Mouse (Mus musculus) neural tube, embryonic 14.5 days (tissue): Measurements from ENCODE around the gene Akap13. TPM values are rescaled to one million over a fixed set of nuclear protein-coding genes. Genes with fewer than 3 reads are reported as not detected.
"Not testable (repeated sequence)": the region's sequence is repeated elsewhere in the genome, so short reads cannot be mapped to it uniquely, and the experiment has no call there.

Experiments
- ATAC-seq: fragments of 200-750 bp; cut with Nextera tagmentation; 2 replicates; pipeline ENCODE4 v1.8.0; 2017; ENCODE audit warnings: low read depth, mild to moderate bottlenecking, moderate TSS enrichment, moderate library complexity
- H3K27ac ChIP-seq: fragments of 300-500 bp; sonication (generic); 2 replicates; pipeline ENCODE4 v1.5.1; 2014; ENCODE audit warnings: low read depth, mild to moderate bottlenecking, control low read depth, low read length, moderate library complexity, mixed read lengths
- H3K27me3 ChIP-seq: fragments of 300-500 bp; sonication (generic); 2 replicates; pipeline ENCODE4 v1.6.1; 2014; ENCODE audit warnings: low read length; ENCODE audit not compliant: control insufficient read depth, insufficient read depth
- H3K36me3 ChIP-seq: fragments of 300-500 bp; sonication (generic); 2 replicates; pipeline ENCODE4 v1.6.1; 2014; ENCODE audit warnings: low read length, mixed read lengths; ENCODE audit not compliant: control insufficient read depth, insufficient read depth
- H3K4me1 ChIP-seq: fragments of 300-500 bp; sonication (generic); 2 replicates; pipeline ENCODE4 v1.6.1; 2014; ENCODE audit warnings: low read length; ENCODE audit not compliant: control insufficient read depth, insufficient read depth
- H3K4me2 ChIP-seq: fragments of 300-500 bp; sonication (generic); 2 replicates; pipeline ENCODE4 v1.6.1; 2014; ENCODE audit warnings: mild to moderate bottlenecking, low read depth, low read length, control low read depth
- H3K4me3 ChIP-seq: fragments of 300-500 bp; sonication (generic); 2 replicates; pipeline ENCODE4 v1.5.1; 2014; ENCODE audit warnings: low read depth, low read length, control low read depth, mixed read lengths
- H3K9ac ChIP-seq: fragments of 300-500 bp; sonication (generic); replicated peaks from 2 replicates; pipeline ENCODE4 v1.6.1; 2014; ENCODE audit warnings: low read depth, mild to moderate bottlenecking, control low read depth, low read length, mixed read lengths
- H3K9me3 ChIP-seq: fragments of 300-500 bp; sonication (generic); 2 replicates; pipeline ENCODE4 v1.6.1; 2016; ENCODE audit warnings: low read length; ENCODE audit not compliant: control insufficient read depth
- WGBS: fragments of 180-500 bp; shearing (Covaris S2); extraction: QIAGEN DNeasy Blood & Tissue Kit; methylation state at CpG from one replicate; pipeline ENCODE4 v1.1.7; 2014; 5-methylcytosine and 5-hydroxymethylcytosine counted together
- polyA plus RNA-seq: library from polyadenylated mRNA; unstranded; fragments of >200 nt; fragmentation: Nextera tagmentation; extraction: Ambion mirVana; gene quantifications from 2 replicates; pipeline ENCODE4 v1.2.1, GENCODE M21; 2014

Gene Akap13
- polyA plus RNA-seq, 1 experiment from 2014 or later = 19.8 TPM

- 0 out of 2 replicates have a peak, but pooled peaks cover 4% of the 10 kb centered on the region for H3K36me3 ChIP-seq
- peaks cover 8% of the 10 kb centered on the region; the same call in 1 of the 2 replicates for H3K4me1 ChIP-seq
- H3K4me2 ChIP-seq = no peak overlapping the region
- WGBS = 24% methylated on average over 8 of the region's 8 CpGs
- H3K9me3 ChIP-seq = no peaks in the 10 kb centered on the region
- no peak overlapping the region for H3K4me3 ChIP-seq
- no peak overlapping the region for H3K9ac ChIP-seq
- peak overlapping the region; percentile 64 for H3K27ac ChIP-seq
- peak; percentile 82 for ATAC-seq
- H3K27me3 ChIP-seq = no peaks in the 10 kb centered on the region
Observed at GRCm38 (mm10) chr7:75754587-75755499, 299.5 kb downstream of the Akap13 start.

- H3K4me1 ChIP-seq = peaks cover 8% of the 10 kb centered on the region; the same call in 1 of the 2 replicates
- ATAC-seq = peak; percentile 75
- peak overlapping the region; percentile 64; the same call in 1 of the 2 replicates for H3K27ac ChIP-seq
- H3K9ac ChIP-seq = no peak overlapping the region
- 59% methylated on average over 8 of the region's 8 CpGs for WGBS
- H3K9me3 ChIP-seq = no peaks in the 10 kb centered on the region
- H3K4me3 ChIP-seq = no peak overlapping the region
- no peaks in the 10 kb centered on the region for H3K27me3 ChIP-seq
- no peak overlapping the region for H3K4me2 ChIP-seq
- H3K36me3 ChIP-seq = no peaks in the 10 kb centered on the region
Observed at GRCm38 (mm10) chr7:75755861-75756449, 300.6 kb downstream of the Akap13 start.

- H3K4me3 ChIP-seq = no peak overlapping the region
- H3K27ac ChIP-seq = no peak overlapping the region
- H3K4me2 ChIP-seq = no peak overlapping the region
- no peaks in the 10 kb centered on the region for H3K36me3 ChIP-seq
- H3K4me1 ChIP-seq = peaks cover 5% of the 10 kb centered on the region; the same call in 1 of the 2 replicates
- H3K9ac ChIP-seq = no peak overlapping the region
- no peak for ATAC-seq
- 81% methylated on average over 7 of the region's 7 CpGs for WGBS
- no peaks in the 10 kb centered on the region for H3K9me3 ChIP-seq
- H3K27me3 ChIP-seq = no peaks in the 10 kb centered on the region
Observed at GRCm38 (mm10) chr7:75759992-75760514, 304.7 kb downstream of the Akap13 start.

- H3K27me3 ChIP-seq, H3K9me3 ChIP-seq, ATAC-seq, H3K4me2 ChIP-seq, H3K27ac ChIP-seq, H3K9ac ChIP-seq, H3K4me1 ChIP-seq, H3K36me3 ChIP-seq, H3K4me3 ChIP-seq: not testable (repeated sequence)
- WGBS = 79% methylated on average over 4 of the region's 4 CpGs
Observed at GRCm38 (mm10) chr7:75760661-75761319, 305.5 kb downstream of the Akap13 start.

GRCm38 (mm10) chr7:75762225-75762624 lies 306.9 kb downstream of the Akap13 start:
- not testable (repeated sequence) for H3K4me3 ChIP-seq, H3K9ac ChIP-seq, H3K36me3 ChIP-seq, H3K9me3 ChIP-seq, H3K27ac ChIP-seq, H3K4me2 ChIP-seq, ATAC-seq, H3K4me1 ChIP-seq, H3K27me3 ChIP-seq
- WGBS = 75% methylated on average over 2 of the region's 2 CpGs

GRCm38 (mm10) chr7:75767080-75767769 lies 311.9 kb downstream of the Akap13 start:
- 100% methylated on average over 1 of the region's 5 CpGs for WGBS
- H3K9ac ChIP-seq, H3K27ac ChIP-seq, H3K4me1 ChIP-seq, H3K36me3 ChIP-seq, H3K9me3 ChIP-seq, H3K4me3 ChIP-seq, H3K27me3 ChIP-seq, H3K4me2 ChIP-seq: not testable (repeated sequence)
- ATAC-seq = peak; percentile 75

- WGBS = 93% methylated on average over 2 of the region's 2 CpGs
- Histone ChIP-seq H3K4me3 (no peak overlapping the region), H3K36me3 (no peaks in the 10 kb centered on the region), H3K27me3 (no peaks in the 10 kb centered on the region), H3K4me1 (no peaks in the 10 kb centered on the region), H3K27ac (no peak overlapping the region), H3K9me3 (no peaks in the 10 kb centered on the region), H3K9ac (no peak overlapping the region), H3K4me2 (no peak overlapping the region)
- no peak for ATAC-seq
Observed at GRCm38 (mm10) chr7:75768169-75768568, 312.8 kb downstream of the Akap13 start.

- Histone ChIP-seq H3K9ac (no peak overlapping the region), H3K27ac (no peak overlapping the region), H3K36me3 (no peaks in the 10 kb centered on the region), H3K9me3 (no peaks in the 10 kb centered on the region), H3K4me3 (no peak overlapping the region), H3K27me3 (no peaks in the 10 kb centered on the region), H3K4me1 (no peaks in the 10 kb centered on the region), H3K4me2 (no peak overlapping the region)
- WGBS = 88% methylated on average over 9 of the region's 9 CpGs
- no peak for ATAC-seq
Observed at GRCm38 (mm10) chr7:75769909-75770308, 314.6 kb downstream of the Akap13 start.
